Mouse (Mus musculus) left cerebral cortex, postnatal 14 days (tissue): ENCODE data around the gene Traf7. TPM values are rescaled to one million over a fixed set of nuclear protein-coding genes. Genes with fewer than 3 reads are reported as not detected.
A peak's percentile ranks its signal among the peaks of the same experiment; 100 is the strongest.

Source experiments
- DNase-seq, 2 experiments: peaks; one replicate each; pipeline ENCODE4 v3.0.0; 2021 to 2022; ENCODE audit warnings: low spot score in 2 of 2, mixed read lengths in 1 of 2
- intact Hi-C: fragments of 180-260 bp; cut with DNase I; formaldehyde crosslinking; loops from one replicate; pipeline ENCODE4 v1.15.1; 2025
- long read RNA-seq, 2 experiments: library from polyadenylated mRNA; stranded (forward); transcript quantifications; one replicate each; pipeline ENCODE4 v2.0.0; 2021
- total RNA-seq, 2 experiments: library from RNA; stranded (reverse); gene quantifications; 2 replicates each; pipeline ENCODE4 v1.2.3; 2021

Gene Traf7
- total RNA-seq = 10 to 100 TPM; 86.8 to 91.7 TPM
- long read RNA-seq, experiment 1, transcript Traf7-215 (21 exons, 3,003 nt) = major isoform, 21 of 80 reads
- long read RNA-seq, experiment 1, transcript Traf7-202 (20 exons, 2,504 nt) = minor isoform, 8 of 80 reads
- long read RNA-seq, experiment 1, partial matches to known transcripts = 7 of 80 reads
- long read RNA-seq, experiment 1, other reads (novel, unspliced or antisense) = 40 of 80 reads
- long read RNA-seq, experiment 2, transcript Traf7-202 (20 exons, 2,504 nt) = minor isoform, 6 of 89 reads
- long read RNA-seq, experiment 2, transcript Traf7-215 (21 exons, 3,003 nt) = major isoform, 15 of 89 reads
- long read RNA-seq, experiment 2, partial matches to known transcripts = 13 of 89 reads
- long read RNA-seq, experiment 2, other reads (novel, unspliced or antisense) = 52 of 89 reads

GRCm38 (mm10) chr17:24527723-24528559, at the start of gene Traf7:
Gene Traf7, minus strand, starts transcription at chr17:24527938.
- intact Hi-C loops = no loop called here
- peak; percentile 95 to 100 for DNase-seq

GRCm38 (mm10) chr17:24573811-24574210, 46.1 kb upstream of the Traf7 start:
- no peak for DNase-seq
- intact Hi-C loops = no loop called here

GRCm38 (mm10) chr17:24572651-24573245, 45.0 kb upstream of the Traf7 start:
- no peak for DNase-seq
- intact Hi-C loops = no loop called here

- DNase-seq = no peak
- intact Hi-C loops = no loop called here
Observed at GRCm38 (mm10) chr17:24569837-24570236, 42.1 kb upstream of the Traf7 start.

GRCm38 (mm10) chr17:24567034-24567779, 39.5 kb upstream of the Traf7 start:
- no peak for DNase-seq
- intact Hi-C loops = no loop called here

GRCm38 (mm10) chr17:24565792-24566191, 38.1 kb upstream of the Traf7 start:
- DNase-seq = no peak
- intact Hi-C loops = no loop called here

GRCm38 (mm10) chr17:24565092-24565491, 37.4 kb upstream of the Traf7 start:
- no peak for DNase-seq
- intact Hi-C loops = no loop called here

- intact Hi-C loops = no loop called here
- no peak for DNase-seq
Observed at GRCm38 (mm10) chr17:24564422-24564821, 36.7 kb upstream of the Traf7 start.

GRCm38 (mm10) chr17:24563638-24564037, 35.9 kb upstream of the Traf7 start:
- intact Hi-C loops = no loop called here
- no peak for DNase-seq

GRCm38 (mm10) chr17:24561592-24561991, 33.9 kb upstream of the Traf7 start:
- intact Hi-C loops = no loop called here
- no peak for DNase-seq

- intact Hi-C loops = no loop called here
- DNase-seq = no peak
Observed at GRCm38 (mm10) chr17:24560301-24561028, 32.7 kb upstream of the Traf7 start.

- DNase-seq = no peak
- intact Hi-C loops = no loop called here
Observed at GRCm38 (mm10) chr17:24559146-24559545, 31.4 kb upstream of the Traf7 start.

- intact Hi-C loops = no loop called here
Observed at GRCm38 (mm10) chr17:24558600-24559099, 30.9 kb upstream of the Traf7 start.

GRCm38 (mm10) chr17:24557091-24557490, 29.4 kb upstream of the Traf7 start:
- intact Hi-C loops = no loop called here

More at GRCm38 (mm10) chr17:24558600-24559099, 30.9 kb upstream of the Traf7 start:
- DNase-seq = peak in 1 of 2 experiments; percentile 61

GRCm38 (mm10) chr17:24551050-24551444, 23.3 kb upstream of the Traf7 start:
- intact Hi-C loops = no loop called here
- DNase-seq = no peak

More at GRCm38 (mm10) chr17:24557091-24557490, 29.4 kb upstream of the Traf7 start:
- DNase-seq = no peak

- intact Hi-C loops = no loop called here
- DNase-seq = peak; percentile 81 to 82
Observed at GRCm38 (mm10) chr17:24550416-24551049, 22.8 kb upstream of the Traf7 start.

- peak; percentile 98 for DNase-seq
- intact Hi-C loops = no loop called here
Observed at GRCm38 (mm10) chr17:24549618-24550415, 22.1 kb upstream of the Traf7 start, which contains the start of gene Pkd1. Gene Pkd1, plus strand, starts transcription at chr17:24549834.
